Mouse (Mus musculus): ENCODE results near the gene Olfr457.

DNA sequence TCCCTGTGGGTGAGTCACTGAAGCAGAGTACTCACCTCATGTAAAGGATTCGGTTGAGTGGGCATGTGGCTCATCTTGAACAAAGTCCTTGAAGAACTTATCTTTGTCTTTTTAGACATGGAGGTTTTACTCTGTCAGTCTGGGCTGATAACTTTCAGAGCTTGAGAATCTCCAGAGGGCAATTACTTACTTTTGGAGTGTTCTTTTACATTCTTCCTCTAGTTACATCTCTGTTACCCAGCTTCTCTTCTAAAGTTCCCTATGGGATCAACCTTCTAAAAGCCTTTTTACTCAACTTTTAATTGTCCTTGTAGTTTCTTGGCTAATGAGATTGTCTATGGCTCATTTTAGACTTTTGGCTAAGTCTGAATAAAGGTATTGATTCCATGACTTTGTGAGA lies 11.0 kb downstream of the Olfr457 start, which contains the start of gene Olfr458:
- no peak for TF ChIP-seq POLR2A (IDR thresholded peaks at IDR 0.05; ENCODE audit: borderline replicate concordance, low read depth, low read length)
- no peak for TF ChIP-seq CTCF (IDR thresholded peaks at IDR 0.05; ENCODE audit: low read depth, low read length)
